Mouse (Mus musculus) right cerebral cortex, postnatal 25 days (tissue): ENCODE measurements at regions not wholly inside any gene's neighbourhood (a gene's known extent, or its start where the extent isn't known, plus 50 kb on each side); places are given as distances from the start of the nearest gene placed in this dataset.

ENCODE experiments used
- DNase-seq: peaks from one replicate; pipeline ENCODE4 v3.0.0; 2022

GRCm38 (mm10) chr13:69439486-69439885 lies 94.1 kb upstream of the Nsun2 start:
- no peak for DNase-seq

GRCm38 (mm10) chr13:69441798-69442197 lies 91.7 kb upstream of the Nsun2 start:
- DNase-seq, result no peak

GRCm38 (mm10) chr13:69445611-69446010 lies 87.9 kb upstream of the Nsun2 start:
- DNase-seq, result no peak
